Mouse (Mus musculus) layer of hippocampus, postnatal 25 days (tissue): ENCODE results near the gene Sept11. TPM values are rescaled to one million over a fixed set of nuclear protein-coding genes. Genes with fewer than 3 reads are reported as not detected.
A peak's percentile ranks its signal among the peaks of the same experiment; 100 is the strongest.

Source experiments
- DNase-seq, 2 experiments: peaks; one replicate each; pipeline ENCODE4 v3.0.0; 2022; ENCODE audit warnings: mixed read lengths in 2 of 2, low spot score in 1 of 2; ENCODE audit errors: extremely low spot score in 1 of 2
- total RNA-seq, 2 experiments: library from RNA; stranded (reverse); gene quantifications; 2 replicates each; pipeline ENCODE4 v1.2.3; 2021

Gene Sept11
- total RNA-seq, 2 experiments from 2014 or later, result 98.9 to 113 TPM

GRCm38 (mm10) chr5:93163541-93163940 is 70.3 kb downstream of the Sept11 start:
- DNase-seq, result peak in 1 of 2 experiments; percentile 64

- no peak for DNase-seq
Observed at GRCm38 (mm10) chr5:93167919-93168516, 74.8 kb downstream of the Sept11 start.

DNA sequence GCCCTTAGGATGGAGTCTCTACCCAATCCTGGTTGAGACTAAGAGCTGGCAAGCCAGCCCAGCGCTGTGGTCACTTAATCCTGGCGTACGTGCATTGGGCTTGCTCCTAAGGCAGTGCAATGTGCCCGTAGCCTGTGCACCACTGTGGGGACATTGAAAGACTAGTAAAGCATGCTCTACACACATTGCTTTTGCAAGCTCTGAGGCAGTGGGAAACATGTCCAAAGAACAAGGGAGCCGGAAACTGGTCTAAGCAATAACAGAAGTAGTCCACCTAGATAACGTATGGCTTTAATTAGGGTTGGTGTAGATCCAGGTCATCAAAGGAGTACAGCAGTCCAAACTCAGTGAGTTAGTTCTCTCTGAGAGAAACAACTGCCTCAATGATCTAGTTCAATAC is 75.4 kb downstream of the Sept11 start:
- DNase-seq, result no peak

DNA sequence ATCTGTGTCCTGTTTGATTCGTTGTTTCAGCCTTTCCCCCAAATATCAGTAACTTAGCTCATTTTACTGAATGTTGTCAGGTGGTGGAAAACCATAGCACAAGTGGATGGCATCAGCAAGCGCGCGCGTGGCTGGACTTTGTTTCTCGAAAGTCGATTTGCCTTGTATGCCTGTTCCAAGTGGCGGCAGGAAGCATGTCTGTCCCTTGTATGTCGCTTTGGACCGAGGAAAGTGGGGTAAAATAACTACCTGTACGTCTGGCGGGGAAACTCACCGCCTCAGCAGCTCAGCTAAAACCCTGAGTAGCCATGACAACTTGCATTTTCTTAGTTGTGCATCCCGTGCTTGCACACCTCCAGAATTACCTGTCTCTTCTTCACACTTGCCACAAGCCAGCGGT is 78.2 kb downstream of the Sept11 start:
- no peak for DNase-seq

DNA sequence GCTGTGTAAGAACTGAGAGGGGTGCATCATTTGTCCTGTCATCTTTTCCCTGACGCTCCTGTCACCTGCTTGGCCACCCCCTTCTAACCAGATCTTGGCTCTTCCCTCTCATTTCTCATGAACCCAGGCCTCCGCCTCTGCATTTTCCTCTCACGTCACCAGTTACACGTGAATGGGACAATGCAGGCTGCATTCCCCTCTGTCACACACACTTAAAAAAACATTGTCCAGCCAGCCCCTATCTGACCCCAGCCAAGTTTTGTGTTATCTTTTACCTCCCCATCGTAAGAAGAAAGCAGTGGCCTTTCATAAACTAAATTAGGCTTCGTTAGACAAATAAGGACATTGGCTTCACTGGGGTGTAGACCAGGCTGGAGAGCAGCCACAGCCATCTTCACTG is 79.3 kb downstream of the Sept11 start:
- no peak for DNase-seq

- no peak for DNase-seq
Observed at GRCm38 (mm10) chr5:93174675-93175074, 81.4 kb downstream of the Sept11 start.

- DNase-seq, result no peak
Observed at GRCm38 (mm10) chr5:93178616-93179015, 85.4 kb downstream of the Sept11 start.

DNA sequence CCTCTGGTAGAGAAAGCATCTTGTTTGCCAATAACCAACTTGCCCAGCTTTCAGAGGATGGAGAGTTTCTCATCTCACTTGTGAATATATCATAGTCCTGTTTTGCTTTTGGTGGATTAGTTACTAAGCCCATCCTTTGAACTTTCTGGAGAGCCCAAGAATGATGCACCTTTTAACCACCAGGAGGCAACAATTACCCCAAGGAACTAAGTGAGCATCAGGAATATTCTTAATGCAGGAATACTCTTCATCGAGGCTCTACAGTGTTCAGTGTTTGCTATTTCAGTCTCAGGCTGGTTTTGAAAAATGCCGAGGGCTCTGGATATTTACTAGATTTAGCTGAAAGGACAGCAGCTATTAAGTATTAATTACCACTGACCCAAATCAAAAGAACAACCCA is 87.0 kb downstream of the Sept11 start:
- no peak for DNase-seq

- DNase-seq, result no peak
Observed at GRCm38 (mm10) chr5:93183311-93183710, 90.1 kb downstream of the Sept11 start.

- no peak for DNase-seq
Observed at GRCm38 (mm10) chr5:93184548-93184947, 91.3 kb downstream of the Sept11 start.

DNA sequence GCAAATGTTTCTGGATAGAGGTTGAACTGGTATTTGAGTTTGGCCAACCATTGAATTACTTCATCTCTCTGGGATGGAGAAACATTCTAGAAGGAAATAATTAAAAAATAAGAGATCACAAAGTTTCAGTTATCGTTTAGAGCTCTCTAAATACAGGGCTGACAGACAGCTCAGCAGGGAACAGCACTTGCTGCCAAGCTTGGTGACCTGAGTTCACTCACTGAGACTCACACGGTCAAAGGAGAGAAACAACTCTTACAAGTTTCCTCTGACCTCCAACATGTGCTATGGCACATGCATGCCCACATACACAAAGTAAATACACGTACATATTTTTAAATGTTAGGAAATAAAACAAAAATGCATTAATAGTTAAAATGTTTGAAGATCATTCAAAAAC is 96.4 kb downstream of the Sept11 start:
- no peak for DNase-seq

DNA sequence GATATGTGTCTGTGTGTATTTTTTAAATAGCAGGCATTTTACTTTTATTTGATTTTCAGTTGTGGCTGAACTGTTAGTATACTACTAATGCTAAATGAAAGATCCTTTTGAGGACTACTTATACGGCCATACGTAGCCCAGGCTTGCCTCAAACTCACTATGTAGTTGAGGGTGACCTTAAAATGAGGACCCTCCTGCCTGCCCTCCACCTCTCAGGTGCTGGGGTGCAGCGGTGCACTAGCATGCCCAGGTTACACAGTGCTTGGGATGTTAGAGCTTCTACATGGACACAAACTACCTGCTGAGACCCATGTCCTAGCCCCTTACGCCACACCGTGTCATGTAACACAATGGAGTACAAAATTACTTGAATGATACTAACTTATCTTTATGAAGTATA is 97.2 kb downstream of the Sept11 start:
- DNase-seq, result no peak

DNA sequence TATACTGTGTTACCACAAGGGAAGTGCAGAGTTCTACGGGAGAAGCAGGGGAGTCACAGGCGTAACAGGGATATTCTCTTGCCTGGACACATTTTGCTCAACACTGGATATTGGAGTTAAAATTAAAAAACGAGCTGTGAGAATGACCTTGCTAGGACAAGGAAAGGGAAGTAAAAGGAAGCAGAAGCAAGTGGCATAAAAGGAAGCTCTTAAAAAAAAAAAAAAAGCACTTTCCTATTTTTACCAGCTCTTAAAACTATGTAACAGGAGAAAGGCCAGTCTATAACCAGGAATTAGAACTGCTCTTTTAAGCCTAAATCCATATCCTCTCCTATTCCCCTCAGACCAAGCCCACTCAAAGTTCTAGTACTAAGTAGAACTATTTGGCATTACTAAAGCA is 105.0 kb downstream of the Sept11 start:
- DNase-seq, result no peak

- DNase-seq, result no peak
Observed at GRCm38 (mm10) chr5:93201181-93201580, 107.9 kb downstream of the Sept11 start.

DNA sequence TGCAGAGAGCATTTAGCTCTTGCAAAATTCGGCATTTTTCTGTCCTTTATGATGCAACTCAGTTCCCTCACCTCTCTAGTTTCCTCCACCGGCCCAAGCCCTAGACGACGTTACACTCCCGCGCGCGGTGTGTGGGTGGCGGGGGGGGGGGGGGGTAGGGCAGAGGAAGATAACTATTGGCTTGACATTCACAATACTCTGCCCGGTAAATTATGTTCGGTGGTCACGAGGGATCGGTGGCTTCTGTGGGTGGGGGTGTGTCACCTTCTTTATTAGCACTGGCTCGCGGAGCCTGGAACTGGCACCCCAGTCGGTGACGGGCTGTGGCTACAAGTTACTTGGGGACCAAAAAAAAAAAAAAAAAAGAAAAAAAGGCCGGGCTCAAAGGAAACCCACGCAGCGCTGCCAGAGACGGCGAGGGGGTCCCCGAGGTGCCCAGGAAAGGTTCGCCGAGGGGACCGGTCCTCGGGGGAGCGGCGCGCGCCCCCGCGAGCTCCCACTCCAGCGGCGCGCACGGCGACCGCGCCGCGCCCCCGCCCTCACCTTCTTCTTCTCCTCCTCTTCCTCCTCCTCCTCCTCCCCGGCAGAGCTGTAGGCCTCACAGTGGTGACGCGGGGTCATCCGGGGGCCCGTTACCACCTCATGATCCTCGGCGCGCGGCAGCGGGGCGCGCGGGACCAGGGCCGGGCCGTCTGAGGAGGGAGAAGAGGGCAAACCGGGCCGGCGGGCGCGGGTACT is 112.3 kb downstream of the Sept11 start:
- peak; percentile 34 to 49 for DNase-seq

DNA sequence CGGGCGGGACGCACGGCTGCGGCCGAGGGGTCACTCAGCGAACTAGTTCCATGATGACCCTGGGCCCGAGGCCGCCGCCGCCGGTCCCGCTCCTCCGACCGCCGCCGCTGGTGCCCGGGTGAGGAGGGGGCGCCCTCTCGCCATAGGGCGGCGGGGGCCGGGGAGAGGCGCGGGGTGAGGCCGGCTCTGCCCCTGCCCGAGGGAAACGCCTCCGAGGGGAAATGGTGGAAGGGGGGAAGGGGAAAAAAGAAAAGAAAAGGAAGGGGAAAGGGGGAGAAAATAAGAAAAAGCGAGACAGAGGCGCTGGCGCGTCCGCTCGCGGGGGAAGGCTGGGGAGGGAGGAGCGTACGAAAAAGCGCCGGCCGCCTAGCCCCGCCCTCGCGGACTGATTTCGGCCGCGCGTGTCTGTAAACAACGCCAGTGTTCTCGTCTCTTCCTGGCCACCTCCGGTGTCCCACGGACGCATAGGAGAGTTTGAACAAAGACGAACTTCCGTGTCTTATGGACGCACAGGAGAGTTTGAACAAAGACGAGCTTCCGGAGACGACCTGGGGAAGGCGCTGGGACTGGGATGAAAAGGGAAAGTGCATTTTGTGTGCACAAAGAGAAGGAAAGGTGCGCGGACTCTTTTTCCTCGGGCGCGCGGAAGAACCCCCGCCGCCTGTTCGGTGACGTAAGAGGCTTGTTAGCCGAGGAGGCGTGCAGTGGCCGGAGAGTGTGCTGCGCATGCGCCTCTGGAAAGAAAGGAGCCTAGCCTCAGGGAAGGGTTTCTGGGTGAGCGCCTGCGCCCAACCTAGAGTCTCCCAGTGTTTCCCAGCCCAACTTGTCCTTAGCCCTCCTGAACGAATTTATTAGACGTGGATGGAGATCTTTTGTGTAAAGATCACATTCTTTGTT is 113.1 kb downstream of the Sept11 start, which contains the start of the genes Ccni and 2010109A12Rik:
Ccni (minus strand) TSS at position 387 of the 897 bp plus-strand sequence.
2010109A12Rik (plus strand) TSS at position 410 of the 897 bp plus-strand sequence.
- DNase-seq, result peak; percentile 88 to 96

DNA sequence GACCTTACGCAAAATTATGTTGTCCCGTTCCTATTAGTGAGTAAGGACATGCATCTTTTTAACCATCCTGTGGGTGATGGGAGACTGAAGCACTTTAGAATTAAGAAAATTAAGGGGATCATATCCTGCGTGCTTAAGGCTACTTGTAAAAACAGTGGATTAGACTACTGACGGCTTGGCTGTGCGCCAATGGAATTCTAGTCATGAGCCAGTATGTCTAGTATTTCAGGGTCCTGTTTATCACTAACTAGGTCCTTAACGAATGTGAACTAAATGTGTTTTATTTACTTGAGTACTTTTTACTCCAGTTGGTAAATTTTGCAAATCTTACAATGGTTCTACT is 113.7 kb downstream of the Sept11 start:
- peak in 1 of 2 experiments; percentile 37 for DNase-seq

DNA sequence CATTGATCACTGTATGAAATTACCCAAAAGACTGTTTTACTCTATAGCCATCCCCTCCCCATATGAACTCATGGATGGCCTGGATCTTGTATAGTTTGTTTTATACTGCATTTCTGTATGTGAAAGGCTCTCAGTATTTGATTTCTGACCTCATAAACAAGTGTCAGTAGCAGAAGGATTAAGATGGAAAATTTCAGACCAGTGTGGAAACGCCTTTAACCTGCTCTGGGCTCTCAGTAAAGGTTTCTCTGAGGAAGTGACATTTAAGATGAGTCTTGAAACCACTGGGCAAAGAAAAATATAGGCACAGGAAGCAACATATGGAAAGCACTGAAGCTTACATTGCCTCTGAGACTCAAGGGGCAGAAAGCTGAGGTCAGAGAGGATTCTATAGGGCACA is 114.3 kb downstream of the Sept11 start:
- no peak for DNase-seq

DNA sequence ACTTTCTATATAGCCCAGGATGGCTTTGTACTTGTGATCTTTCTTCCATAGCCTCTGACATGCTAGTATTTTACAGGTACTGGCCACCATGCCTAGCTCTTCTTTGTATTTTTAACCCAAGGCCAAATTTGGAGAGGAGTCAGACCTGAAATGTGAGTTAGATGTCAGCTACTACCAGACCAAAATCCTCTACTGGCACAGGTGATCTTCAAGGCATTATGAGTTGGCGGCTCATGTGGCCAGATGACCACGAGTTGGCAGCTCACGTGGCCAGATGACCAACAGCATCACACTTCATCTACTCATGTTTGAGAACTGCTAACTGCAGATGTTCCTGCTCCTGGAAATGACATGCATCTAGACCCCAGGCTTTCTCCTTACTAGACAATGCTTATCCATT is 125.1 kb downstream of the Sept11 start:
- no peak for DNase-seq

GRCm38 (mm10) chr5:93221661-93222060 is 128.4 kb downstream of the Sept11 start:
- DNase-seq, result no peak

GRCm38 (mm10) chr5:93224549-93224948 is 131.3 kb downstream of the Sept11 start:
- DNase-seq, result no peak
